Mouse (Mus musculus) brain, embryonic 14.5 days (tissue): ENCODE results near the gene Lrrc26.

Source experiments
- CTCF ChIP-seq: fragments of 200-500 bp; IDR thresholded peaks from 2 replicates; pipeline ENCODE4 v1.5.1; 2012; ENCODE audit warnings: inconsistent platforms, mild to moderate bottlenecking, moderate library complexity, borderline replicate concordance; ENCODE audit not compliant: insufficient read depth, insufficient read length; ENCODE audit errors: extremely low read depth
- POLR2A ChIP-seq: fragments of 200-500 bp; IDR thresholded peaks from 2 replicates; pipeline ENCODE4 v1.6.1; 2012; ENCODE audit warnings: mild to moderate bottlenecking, inconsistent platforms, borderline replicate concordance; ENCODE audit not compliant: poor library complexity, insufficient read depth, insufficient read length, severe bottlenecking; ENCODE audit errors: extremely low read depth

GRCm38 (mm10) chr2:25285551-25285950 lies 4.2 kb upstream of the Lrrc26 start:
- TF ChIP-seq POLR2A (no peak), CTCF (no peak)
